In the genomic region with DNA sequence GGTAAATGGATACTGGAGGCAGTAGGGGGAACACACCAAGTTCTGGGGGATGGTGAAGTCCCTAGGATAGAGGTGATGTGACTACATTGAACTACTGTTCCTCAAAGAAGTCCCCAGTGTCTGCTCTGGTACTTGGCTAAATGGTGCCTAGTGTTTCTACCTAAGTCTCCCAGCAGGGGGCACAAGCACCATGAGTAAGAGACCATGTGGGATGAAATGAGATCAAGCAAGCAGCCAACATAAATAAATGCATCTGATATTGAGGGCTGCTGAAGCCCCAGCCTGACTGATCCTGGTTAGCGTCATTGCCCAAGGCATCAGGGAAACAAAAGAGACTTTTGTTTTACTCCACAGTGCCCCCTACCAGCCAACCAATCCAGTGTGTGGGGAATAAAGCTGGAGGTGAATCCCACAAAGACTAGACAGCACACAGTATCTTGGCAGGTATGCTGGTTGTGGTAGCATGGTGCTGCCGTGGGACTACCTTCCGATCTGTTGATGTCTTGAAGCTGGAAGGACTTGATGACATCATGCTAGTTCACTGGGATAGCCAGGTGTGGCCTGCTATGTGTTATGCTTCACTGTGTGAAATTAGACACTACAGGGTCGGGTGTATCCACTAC, we compare ENCODE assay signal across 8 mouse cellular contexts.
DNase-seq lines count a peak whose midpoint lies in the region; ATAC-seq and TF ChIP-seq lines count a peak whose summit lies in the region.

No protein-coding gene starts in this region.

- peak in 1 of 2 experiments; percentile 31 for DNase-seq in cerebellum, adult 2 months
- DNase-seq in cerebellum, adult 8-10 months = no peak
- DNase-seq in NIH3T3 (ENCODE audit: low read depth) = peak; percentile 26
- DNase-seq in embryo, embryonic 9.5 days (ENCODE audit: extremely low spot score) = peak; percentile 28
- peak; percentile 86 for DNase-seq in hindbrain, postnatal 0 days (ENCODE audit: low spot score)
- peak; percentile 30 for DNase-seq in liver, postnatal 0 days
- peak; percentile 57 for DNase-seq in retina, postnatal 7 days (ENCODE audit: low read depth, low spot score)
- no peak for DNase-seq in gastrocnemius, adult 8-10 months (ENCODE audit: low spot score in 2 of 2)

- no peak overlapping the region for H3K4me2 ChIP-seq in hindbrain, postnatal 0 days (ENCODE audit: low read depth, low read length)
- H3K4me2 ChIP-seq in liver, postnatal 0 days (ENCODE audit: low read depth, low read length) = no peak overlapping the region

- no peak for TF ChIP-seq EP300 in liver, postnatal 0 days (IDR thresholded peaks at IDR 0.05; ENCODE audit: low read depth)

- no peak overlapping the region for H3K27ac ChIP-seq in cerebellum, adult 2 months (ENCODE audit: insufficient read depth, low read length)
- H3K27ac ChIP-seq in hindbrain, postnatal 0 days = no peak overlapping the region
- no peak overlapping the region for H3K27ac ChIP-seq in liver, postnatal 0 days (ENCODE audit: low read depth)

- H3K9ac ChIP-seq in hindbrain, postnatal 0 days (replicated peaks; ENCODE audit: low read length) = no peak overlapping the region
- no peak overlapping the region for H3K9ac ChIP-seq in liver, postnatal 0 days (replicated peaks)

- H3K4me1 ChIP-seq in cerebellum, adult 2 months (ENCODE audit: control insufficient read depth, insufficient read depth, low read length) = no peaks in the 10 kb centered on the region; the same call in 1 of the 2 replicates
- no peaks in the 10 kb centered on the region for H3K4me1 ChIP-seq in hindbrain, postnatal 0 days (ENCODE audit: insufficient read depth, low read length)
- no peaks in the 10 kb centered on the region for H3K4me1 ChIP-seq in liver, postnatal 0 days (ENCODE audit: insufficient read depth)

- no peak overlapping the region for H3K4me3 ChIP-seq in cerebellum, adult 2 months (replicated peaks; ENCODE audit: insufficient read depth, low read depth, low read length)
- H3K4me3 ChIP-seq in hindbrain, postnatal 0 days (ENCODE audit: low read length) = no peak overlapping the region
- no peak overlapping the region for H3K4me3 ChIP-seq in liver, postnatal 0 days (ENCODE audit: low read depth, low read length)

- H3K9me3 ChIP-seq in hindbrain, postnatal 0 days (ENCODE audit: low read length) = no peaks in the 10 kb centered on the region
- no peaks in the 10 kb centered on the region for H3K9me3 ChIP-seq in liver, postnatal 0 days (ENCODE audit: low read length)

- ATAC-seq in hindbrain, postnatal 0 days = peak; percentile 78
- ATAC-seq in liver, postnatal 0 days = no peak

- peak; percentile 23 for TF ChIP-seq CTCF in cerebellum, adult 2 months (IDR thresholded peaks at IDR 0.05; ENCODE audit: borderline replicate concordance, insufficient read depth, low read depth, low read length)
- TF ChIP-seq CTCF in hindbrain, postnatal 0 days (IDR thresholded peaks at IDR 0.05; ENCODE audit: low read depth) = peak; percentile 73
- TF ChIP-seq CTCF in liver, postnatal 0 days (IDR thresholded peaks at IDR 0.05; ENCODE audit: low read depth) = peak; percentile 57

- no peaks in the 10 kb centered on the region for H3K27me3 ChIP-seq in cerebellum, adult 2 months (ENCODE audit: control insufficient read depth, insufficient read depth, low read length)
- H3K27me3 ChIP-seq in hindbrain, postnatal 0 days (ENCODE audit: insufficient read depth, low read length) = no peaks in the 10 kb centered on the region
- H3K27me3 ChIP-seq in liver, postnatal 0 days (ENCODE audit: insufficient read depth, low read length) = no peaks in the 10 kb centered on the region

- H3K36me3 ChIP-seq in hindbrain, postnatal 0 days (ENCODE audit: insufficient read depth, low read length) = no peaks in the 10 kb centered on the region
- H3K36me3 ChIP-seq in liver, postnatal 0 days (replicated peaks; ENCODE audit: insufficient read depth, low read length) = no peaks in the 10 kb centered on the region

- TF ChIP-seq POLR2A in cerebellum, adult 2 months (IDR thresholded peaks at IDR 0.05; ENCODE audit: borderline replicate concordance, insufficient read depth, low read length) = no peak

- WGBS in cerebellum, adult 2 months = 87% methylated on average over 4 of the region's 4 CpGs
- WGBS in hindbrain, postnatal 0 days = 71% methylated on average over 4 of the region's 4 CpGs
- 64% methylated on average over 4 of the region's 4 CpGs for WGBS in liver, postnatal 0 days (ENCODE audit: insufficient replicate concordance)

Comparison
In these comparisons a context has a peak if more than half of its experiments do, and no peak if none do; other contexts are left out.
1. DNase-seq: peak in NIH3T3 (single experiment), embryo, embryonic 9.5 days (single experiment), hindbrain, postnatal 0 days (single experiment), liver, postnatal 0 days (single experiment) and retina, postnatal 7 days (single experiment); none in cerebellum, adult 8-10 months (single experiment) and gastrocnemius, adult 8-10 months (0 of 2).
2. CTCF ChIP-seq: peak in every context shown above with its lines; median percentile 73 in hindbrain, postnatal 0 days; 57 in liver, postnatal 0 days; 23 in cerebellum, adult 2 months.